Mouse (Mus musculus) lung, postnatal 25 days (tissue): ENCODE results near the gene Sh3d19.
A peak's percentile ranks its signal among the peaks of the same experiment; 100 is the strongest.

ENCODE experiments used
- DNase-seq: peaks from one replicate; pipeline ENCODE4 v3.0.0; 2022; ENCODE audit warnings: low spot score

Sh3d19 gene

DNA sequence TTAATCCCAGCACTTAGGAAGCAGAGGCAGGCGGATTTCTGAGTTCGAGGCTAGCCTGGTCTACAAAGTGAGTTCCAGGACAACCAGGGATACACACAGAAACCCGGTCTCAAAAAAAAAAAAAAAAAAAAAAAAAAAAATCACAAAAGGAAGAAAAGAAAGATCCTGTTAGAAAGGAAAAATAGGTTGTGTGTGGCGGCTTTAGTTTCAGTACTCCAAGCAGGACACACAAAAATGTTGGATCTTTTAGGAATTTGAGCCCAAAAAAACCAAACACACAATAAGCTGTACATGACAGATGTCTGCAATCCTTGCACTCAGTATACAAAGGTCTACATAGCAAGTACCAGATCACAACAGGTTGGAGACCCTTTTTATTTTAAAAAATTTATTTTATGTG is 168.8 kb downstream of the Sh3d19 start:
- DNase-seq = no peak

DNA sequence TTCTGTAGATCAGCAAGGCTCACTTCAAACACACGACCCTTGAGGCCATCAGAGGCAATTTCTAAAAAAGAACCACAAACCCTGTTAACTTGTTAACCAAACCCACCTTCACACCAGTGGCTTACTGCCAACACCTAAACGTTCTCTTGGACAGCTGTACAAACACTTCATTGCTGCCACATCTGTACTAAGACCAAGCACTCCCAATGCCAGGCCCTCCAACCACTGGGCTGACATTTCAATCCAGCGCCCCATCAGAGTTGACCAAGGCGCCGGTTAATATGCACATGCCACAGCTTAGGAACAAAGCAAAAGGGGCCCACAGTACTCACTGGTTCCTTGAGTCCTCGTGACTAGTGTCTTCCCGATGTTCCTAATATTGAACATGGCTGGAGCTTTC is 170.5 kb downstream of the Sh3d19 start:
- DNase-seq = no peak

DNA sequence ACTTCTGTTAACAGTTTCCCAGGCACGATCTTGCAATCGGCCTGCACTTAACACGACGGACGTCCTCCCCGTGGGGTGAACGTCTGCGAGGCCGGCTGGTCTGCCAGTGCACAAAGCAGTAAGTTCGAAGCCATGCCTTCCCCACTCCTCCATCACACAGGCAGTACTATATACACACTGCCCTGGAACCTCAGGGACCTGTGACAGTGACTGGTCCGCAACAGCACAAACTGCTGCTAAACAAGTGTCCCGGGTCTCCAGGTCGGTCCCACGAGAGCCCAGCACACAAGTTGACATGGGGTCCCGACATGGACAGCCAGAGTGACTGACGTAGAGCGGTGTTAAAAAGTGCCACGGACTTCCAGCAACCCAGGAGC is 171.0 kb downstream of the Sh3d19 start:
- no peak for DNase-seq

DNA sequence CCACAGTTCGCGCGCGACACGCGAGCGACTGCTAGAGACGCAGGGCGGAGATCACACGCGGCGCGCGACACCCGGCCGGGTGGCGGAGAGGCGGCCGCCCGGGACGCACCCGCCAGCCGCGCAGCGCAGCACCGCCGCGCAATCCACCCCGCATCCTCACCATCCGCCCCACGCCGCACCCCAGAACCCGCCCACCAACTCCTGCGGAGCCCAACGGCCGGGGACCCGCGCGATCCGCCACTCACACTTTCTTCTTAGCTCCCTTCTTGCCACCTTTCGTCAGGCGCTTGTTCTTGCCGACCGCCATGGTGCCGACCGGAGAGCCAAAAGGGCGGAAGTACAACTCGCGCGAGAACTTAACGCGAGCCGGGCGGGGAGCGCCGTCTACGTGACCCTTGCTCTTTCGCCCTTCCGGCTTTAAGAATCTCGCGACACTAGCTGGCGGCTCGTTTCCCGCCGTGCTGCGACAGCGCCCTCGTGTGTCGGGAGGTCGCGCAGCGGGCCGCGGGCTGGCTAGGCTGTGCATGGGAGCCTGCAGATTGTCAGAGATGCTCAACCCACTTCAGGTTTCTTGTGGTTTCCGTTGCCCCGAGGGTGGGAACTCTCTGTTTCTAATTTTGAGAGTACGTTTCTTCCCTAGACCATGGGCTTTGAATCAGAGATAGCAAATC is 171.5 kb downstream of the Sh3d19 start, which contains the start of gene Rps3a1:
Rps3a1 (minus strand) TSS at position 440 of the 671 bp plus-strand sequence.
- DNase-seq = peak; percentile 98

GRCm38 (mm10) chr3:86142934-86143317 is 172.0 kb downstream of the Sh3d19 start:
- no peak for DNase-seq

- DNase-seq = no peak
Measured at GRCm38 (mm10) chr3:86143343-86143742, 172.4 kb downstream of the Sh3d19 start.

DNA sequence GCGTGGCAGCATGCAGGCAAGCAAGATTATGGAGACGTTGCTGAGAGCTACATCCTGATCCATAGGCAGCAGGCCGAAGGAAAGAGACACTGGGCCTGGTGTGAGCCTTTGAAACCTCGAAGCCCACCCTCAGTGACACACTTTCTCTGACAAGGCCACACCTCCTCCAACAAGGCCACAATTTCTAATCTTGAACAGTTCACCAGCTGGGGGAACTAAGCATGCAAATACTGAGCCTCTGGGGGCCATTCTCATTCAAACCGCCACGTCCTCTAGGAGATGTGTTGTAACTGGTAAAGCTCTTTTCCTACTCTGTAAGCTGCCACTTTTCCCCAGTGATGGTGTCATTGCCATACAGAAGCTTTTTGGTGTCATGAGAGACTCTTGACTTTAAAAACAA is 178.2 kb downstream of the Sh3d19 start:
- no peak for DNase-seq

DNA sequence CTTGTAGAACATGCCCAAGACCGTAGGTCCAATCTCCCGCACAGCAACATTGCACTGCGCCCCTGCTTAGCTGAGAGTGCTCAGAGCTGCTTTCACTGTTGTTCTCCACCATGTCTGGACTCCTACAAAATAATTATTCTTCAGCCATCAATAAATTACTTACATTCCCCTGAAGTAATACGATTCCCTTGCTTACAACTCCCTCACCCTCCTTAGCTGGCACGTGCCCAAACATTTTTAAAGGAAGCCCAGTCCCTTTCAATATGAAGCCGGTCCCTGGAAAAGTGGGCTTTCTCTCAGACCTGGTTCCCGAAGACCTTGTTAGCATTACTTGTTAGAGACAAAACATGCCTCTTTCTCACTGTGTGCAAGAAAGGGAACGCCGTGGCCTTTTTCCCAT is 178.6 kb downstream of the Sh3d19 start:
- DNase-seq = no peak

GRCm38 (mm10) chr3:86168841-86169425 is 198.0 kb downstream of the Sh3d19 start:
- no peak for DNase-seq

GRCm38 (mm10) chr3:86179714-86180113 is 208.8 kb downstream of the Sh3d19 start:
- no peak for DNase-seq
